Mouse (Mus musculus) gastrocnemius, adult 8-10 months (tissue): ENCODE data around the gene Gpr21. TPM values are rescaled to one million over a fixed set of nuclear protein-coding genes. Genes with fewer than 3 reads are reported as not detected.
"Not testable (repeated sequence)": the region's sequence is repeated elsewhere in the genome, so short reads cannot be mapped to it uniquely, and the experiment has no call there.

Source experiments
- DNase-seq, 2 experiments: peaks; one replicate each; pipeline ENCODE4 v3.0.0; 2022; ENCODE audit warnings: low spot score in 2 of 2
- total RNA-seq, 4 experiments: library from RNA; stranded (reverse); gene quantifications; 2 replicates each; pipeline ENCODE4 v1.2.4; 2022

The Gpr21 gene
- 1 to 10 TPM in 1 of 4 experiments, under 1 TPM in 3; 0.31 to 1.6 (median 0.40) TPM for total RNA-seq

DNA sequence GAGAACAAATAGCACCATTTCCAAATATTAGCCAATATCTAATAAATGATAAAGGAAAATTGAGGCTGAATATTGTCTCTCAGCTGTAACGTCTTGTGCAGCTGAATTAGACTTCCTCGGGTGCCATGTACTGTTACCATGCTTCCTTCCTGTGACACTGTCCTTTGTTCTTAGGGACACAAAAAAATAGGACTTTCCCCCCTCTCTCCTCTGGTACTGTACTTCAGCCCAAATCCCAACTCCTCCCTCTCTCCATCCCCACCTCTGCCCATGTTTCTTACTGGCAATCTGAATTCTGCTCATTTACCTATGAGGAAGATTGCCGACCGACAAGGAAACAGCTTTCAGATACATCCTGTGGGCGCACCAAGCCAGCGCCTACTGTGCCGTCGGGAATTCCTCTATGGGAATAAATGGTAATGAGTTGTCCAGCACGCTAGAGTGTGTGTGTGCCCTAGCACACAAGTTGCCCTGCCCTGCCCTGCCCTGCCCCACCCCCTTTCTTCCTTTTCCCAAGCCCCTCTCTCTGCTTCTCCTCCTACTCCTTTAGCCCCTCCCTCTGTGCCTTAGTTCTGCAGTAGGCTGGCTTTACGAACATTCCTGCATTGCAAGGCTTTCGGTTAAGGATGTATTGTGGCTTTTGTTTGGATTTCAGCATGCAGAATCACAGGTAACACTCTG, at the start of gene Gpr21:
TSS of gene Gpr21 (plus strand) at position 303 of the 681 bp plus-strand sequence.
- DNase-seq, result no peak

DNA sequence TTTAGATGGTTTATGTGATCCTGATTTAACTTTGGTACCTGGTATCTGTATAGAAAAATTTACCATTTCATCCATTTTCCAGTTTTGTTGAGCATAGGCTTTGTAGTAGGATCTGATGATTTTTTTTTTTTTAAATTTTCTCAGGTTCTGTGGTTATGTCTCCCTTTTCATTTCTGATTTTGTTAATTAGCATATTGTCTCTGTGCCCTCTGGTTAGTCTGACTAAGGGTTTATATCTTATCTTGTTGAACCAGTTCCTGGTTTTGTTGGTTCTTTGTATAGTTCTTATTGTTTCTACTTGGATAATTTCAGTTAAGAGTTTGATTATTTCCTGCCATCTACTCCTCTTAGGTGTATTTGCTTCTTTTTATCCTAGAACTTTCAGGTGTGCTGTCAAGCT, 36.6 kb upstream of the Gpr21 start:
- no peak for DNase-seq

DNA sequence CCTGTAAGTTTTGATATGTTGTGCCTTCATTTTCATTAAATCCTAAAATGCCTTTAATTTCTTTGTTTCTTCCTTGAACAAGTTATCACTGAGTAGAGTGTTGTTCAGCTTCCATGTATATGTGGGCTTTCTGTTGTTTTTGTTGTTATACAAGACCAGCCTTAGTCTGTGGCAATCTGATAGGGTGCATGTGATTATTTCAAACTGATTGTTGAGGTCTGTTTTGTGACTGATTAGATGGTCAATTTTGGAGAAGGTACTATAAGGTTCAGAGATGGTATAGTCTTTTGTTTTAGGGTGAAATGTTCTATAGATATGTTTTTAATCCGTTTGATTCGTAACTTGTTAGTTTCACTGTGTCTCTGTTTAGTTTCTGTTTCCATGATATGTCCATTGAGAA, 36.1 kb upstream of the Gpr21 start:
- DNase-seq, result no peak

DNA sequence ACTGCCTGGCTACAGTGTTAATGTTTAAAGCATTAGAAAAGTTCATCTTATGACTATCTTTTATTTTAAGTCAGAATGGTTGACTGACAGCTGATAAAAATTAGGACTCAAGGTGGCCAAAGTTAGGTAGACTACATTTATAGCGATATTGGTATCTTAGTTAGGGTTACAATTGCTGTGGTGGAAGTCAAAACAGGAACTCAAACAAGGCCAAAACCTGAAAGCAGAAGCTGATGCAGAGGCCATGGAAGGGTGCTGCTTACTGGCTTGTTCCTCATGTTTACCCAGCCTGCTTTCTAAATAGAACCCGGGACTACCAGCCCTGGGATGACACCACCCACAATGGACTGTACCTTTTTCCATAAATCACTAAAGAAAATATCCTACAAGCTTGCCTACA, 32.0 kb upstream of the Gpr21 start:
- DNase-seq, result no peak

DNA sequence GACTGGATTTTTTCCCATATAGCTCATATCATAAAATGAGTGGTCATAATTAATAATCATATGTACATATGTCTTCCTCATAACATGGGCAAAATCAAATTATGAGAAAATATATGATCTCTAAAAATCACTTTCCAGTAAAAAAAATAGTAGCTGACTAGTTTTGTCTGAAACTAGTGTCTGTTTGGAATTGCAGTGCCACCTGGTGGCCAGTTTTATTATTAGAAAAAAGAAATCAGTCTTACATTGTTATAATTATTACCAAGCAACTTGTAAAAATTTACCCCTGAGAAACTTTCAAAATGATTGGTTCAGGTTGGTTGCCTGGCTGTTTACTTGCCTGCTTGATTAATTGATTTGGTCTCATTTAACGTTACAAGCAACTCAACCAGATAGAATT, 30.8 kb upstream of the Gpr21 start:
- DNase-seq, result no peak

DNA sequence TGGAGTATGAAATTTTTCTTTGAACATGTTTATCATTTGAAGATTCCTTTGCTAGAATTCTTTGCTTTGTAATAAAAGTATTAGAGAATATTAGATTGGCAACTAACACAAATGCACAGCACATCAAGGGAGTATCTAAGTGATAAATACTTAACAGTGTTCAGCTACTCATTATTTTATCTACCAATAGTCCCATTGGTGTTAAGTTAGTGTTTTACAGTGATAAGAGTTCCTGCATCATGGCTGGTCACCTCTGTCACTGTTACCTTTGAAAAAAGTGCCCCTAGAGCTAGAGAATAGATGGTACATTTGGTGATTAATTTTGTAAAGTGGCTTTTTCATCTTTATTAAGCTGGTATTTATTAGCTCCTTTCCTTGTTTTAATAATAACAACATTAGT, 29.7 kb upstream of the Gpr21 start:
- DNase-seq, result no peak

DNA sequence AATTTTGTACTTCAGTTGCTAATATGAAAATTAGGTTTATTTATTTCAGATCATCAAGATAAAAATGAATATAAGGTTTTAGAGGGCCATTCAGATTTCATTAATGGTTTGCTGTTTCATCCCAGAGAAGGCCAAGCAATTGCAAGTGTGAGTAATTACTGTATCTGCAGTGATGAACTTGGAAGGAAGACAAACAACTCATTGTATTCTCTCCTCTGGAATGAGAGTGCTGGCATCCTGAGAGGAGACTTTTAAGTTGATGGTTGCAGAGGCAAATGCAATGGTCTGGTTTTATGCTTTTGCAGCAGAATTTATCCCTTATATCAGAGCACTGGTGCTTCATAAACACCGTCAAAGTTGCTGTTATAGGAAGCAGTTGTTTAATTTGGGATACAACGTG, 27.2 kb upstream of the Gpr21 start:
- DNase-seq, result no peak

DNA sequence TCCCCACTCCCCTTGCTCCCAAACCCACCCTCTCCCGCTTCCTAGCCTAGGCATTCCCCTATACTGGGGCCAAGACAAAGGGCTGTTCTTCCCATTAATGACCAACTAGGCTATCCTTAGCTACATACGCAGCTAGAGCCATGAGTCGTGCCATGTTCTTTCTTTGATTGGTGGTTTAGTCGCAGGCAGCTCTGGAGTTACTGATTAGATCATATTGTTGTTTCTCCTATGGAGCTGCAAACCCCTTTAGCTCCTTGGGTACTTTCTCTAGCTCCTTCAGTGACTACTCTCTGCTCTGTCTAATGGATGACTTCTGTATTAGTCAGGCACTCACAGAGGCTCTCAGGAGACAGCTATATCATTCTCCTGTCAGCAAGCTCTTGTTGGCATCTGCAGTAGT, 18.8 kb upstream of the Gpr21 start:
- DNase-seq, result no peak

DNA sequence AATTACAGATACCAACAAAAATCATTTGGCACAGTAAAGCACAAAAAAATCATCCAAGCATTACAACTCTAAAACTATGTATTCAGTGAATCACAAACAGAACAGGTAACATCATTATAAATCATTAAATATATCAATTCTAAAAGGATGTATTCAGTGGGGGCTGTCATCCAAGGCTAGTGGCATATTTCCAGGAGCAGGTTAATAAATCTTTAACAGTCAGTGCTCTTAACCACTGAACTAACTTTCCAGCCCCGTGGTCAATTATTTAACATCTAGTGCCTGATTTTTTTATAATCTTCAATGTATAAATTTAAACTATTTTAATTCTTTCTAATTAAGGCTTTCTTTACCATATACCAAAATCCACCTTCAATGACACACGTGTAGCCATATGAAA, 10.3 kb upstream of the Gpr21 start:
- not testable (repeated sequence) for DNase-seq

DNA sequence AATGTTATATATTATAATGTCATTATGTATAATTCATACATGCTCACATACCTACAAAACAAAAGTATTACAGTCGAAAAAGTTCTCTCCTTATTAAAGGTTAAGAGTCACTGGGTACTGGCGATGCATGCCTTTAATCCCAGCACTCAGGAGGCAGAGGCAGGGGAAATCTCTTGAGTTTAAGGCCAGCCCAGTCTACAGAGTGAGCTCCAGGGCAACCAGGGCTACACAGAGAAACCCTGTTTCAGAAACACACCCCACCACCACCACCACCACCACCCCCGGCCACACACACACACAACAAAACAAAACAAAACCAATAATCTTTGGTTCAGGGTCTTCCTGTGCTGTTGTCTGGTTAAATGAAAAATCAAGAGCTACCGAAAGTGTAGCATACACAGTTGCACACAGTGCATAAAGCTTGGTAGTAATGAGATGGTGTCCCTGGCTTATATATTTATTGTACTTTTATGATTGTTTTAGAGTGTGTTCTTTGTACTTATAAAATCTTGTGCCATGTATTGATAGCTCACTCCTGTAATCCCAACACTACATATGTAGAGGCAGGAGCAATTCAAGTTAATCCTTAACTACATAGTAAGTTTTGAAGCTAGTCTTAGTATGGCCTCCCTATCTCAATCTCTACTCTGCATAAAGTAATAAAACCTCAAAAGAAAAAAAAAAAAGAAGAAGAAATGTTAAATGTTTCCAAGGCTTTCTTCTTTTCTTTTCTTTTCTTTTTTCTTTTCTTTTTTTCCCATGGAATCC, 4.8 kb upstream of the Gpr21 start:
- no peak for DNase-seq

DNA sequence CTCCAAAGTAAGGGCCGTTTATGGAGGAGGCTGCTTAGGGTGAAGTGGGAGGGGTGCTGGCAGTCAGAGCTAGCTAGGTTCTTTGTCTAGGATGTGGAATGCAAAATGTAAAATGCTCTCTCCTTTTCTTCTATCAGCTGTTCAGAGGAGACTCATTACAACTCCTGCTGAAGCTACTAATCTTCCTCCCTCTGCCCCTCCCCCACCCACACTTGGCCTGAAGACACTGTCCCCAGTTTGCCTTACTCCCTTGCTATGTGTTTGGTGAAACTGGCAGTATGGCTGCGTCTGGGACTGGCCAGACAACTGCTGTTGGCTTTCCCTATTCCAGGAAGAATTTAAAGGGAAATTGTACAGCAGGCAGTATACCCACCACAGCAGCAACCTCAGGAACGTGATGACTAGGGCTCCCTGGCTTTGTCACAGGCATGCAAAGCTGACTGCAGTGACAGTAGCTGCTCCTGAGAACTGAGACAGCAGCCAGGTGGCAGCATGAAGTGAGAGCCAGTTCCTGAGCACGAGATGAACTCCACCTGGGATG, 860 bp downstream of the Gpr21 start:
- no peak for DNase-seq

DNA sequence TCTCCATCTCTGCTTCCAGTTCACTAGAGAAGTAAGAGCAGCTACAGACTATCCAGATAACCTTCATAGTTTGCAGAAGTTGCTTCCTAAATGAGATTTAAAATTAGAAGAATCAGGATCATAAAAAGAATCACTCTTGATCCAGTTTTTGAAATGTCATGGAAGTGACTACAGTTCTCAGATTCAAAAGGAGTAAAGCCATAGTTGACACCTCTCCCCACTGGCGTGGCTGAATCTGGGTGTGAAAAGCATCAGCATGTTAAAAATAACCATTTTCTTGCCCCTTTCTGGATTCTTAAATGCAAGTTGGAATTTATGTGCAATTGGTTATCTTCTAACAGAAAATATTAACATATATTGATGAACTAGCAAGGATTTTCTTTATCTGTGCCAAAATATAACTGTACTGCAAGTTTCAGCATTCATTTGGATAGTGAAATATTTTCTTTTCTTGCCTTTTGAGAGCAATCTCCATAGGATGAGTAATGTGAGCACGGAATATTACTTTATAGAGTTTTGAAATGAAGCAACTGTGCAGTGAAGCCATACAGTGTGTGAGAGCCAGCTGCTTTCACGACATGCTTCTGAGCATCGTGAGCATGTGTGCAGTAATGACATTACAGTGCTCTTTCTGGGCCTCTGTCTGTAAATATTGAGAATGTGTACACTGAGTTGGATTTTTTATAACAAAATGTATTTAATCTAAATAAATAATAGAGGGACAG, 2.6 kb downstream of the Gpr21 start:
- DNase-seq, result no peak

DNA sequence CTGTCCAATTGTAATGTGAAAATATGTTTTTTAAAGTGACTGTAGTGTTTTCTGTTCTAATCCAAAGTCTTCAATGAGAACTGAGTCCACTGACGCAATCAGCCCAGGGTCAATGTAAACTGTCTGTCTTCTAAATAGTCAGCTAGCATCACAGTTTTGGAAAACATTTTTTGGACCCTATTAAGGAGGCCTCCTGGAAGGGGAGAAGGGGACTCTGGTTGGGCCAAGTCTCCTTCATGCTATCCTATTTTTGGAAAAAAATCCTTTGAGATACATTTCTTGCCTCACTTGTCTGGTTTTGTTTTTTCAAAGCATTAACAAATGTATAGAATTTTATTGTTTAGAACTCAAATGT, 3.1 kb downstream of the Gpr21 start:
- no peak for DNase-seq

DNA sequence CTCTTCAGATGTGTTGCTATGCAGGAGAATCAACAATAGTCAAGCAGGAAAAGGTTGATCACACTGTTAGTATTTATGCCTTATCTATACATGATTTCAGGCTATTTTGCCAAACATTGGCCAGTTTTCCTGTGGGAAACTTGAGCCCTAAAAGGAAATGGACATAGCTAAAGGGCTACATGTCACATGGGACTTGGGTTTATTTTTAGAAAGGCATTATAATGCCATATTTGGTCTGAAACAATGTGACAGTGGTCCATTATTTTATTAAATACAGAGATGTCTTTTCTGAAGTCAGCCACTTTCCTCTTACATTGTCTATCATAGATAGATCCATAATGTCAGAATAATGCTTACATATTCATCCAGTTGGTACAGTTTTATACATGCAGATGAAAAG, 11.5 kb downstream of the Gpr21 start:
- no peak for DNase-seq

DNA sequence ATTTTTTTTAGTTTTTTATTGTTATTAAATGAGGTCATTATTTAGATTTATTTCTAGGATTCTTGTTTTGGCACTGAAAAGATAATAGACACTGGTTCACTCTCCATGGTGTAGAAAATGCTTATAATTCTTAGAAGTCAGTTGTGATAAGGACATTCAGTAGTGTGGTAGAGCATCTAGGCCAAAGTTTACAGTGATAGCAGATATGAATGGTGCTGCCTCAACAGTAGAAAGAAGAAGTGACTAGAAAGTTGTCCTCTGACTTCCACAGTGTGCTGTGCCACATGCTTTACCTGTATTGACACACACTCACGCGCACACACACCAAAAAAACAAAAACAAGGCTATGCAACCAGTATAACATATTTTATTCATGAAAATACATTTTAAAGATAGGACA, 13.3 kb downstream of the Gpr21 start:
- DNase-seq, result no peak

DNA sequence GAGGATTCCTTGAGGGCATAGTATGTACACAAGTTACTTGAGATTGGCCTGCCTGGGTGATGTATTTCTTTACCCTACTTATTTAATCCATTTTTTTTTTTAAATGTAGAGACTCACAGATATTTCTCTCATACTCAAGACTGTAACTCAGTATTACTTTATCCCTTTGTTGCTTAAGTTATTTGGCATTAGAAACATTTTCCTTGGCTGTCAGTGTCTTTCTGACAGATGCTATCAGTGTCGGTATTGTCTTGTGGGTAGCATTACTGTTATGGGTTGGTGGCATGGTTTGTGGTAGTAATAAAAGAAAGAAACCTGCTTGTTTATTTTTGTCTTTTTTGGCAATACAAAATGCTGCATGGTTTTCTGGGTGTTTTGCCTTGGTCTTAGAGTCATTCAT, 14.6 kb downstream of the Gpr21 start:
- no peak for DNase-seq

DNA sequence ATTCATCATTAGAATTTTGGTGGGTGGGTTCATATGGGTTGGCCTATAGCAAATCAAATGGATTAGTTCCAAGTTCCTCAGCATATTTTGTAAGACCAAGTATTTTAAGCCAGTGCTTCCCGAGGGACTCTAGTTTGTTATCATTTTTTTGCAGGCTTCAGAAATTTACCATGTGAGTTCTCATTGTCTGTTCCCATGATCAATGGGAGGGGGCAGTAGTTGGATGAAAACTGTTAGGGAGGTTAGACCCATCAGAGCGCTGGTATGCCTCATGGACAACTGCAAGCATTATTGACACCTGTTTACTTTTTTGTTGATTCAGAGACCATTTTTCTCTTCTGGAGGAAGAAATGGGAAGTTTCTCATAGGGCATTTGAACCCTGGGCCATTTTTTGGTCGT, 15.5 kb downstream of the Gpr21 start:
- DNase-seq, result no peak

DNA sequence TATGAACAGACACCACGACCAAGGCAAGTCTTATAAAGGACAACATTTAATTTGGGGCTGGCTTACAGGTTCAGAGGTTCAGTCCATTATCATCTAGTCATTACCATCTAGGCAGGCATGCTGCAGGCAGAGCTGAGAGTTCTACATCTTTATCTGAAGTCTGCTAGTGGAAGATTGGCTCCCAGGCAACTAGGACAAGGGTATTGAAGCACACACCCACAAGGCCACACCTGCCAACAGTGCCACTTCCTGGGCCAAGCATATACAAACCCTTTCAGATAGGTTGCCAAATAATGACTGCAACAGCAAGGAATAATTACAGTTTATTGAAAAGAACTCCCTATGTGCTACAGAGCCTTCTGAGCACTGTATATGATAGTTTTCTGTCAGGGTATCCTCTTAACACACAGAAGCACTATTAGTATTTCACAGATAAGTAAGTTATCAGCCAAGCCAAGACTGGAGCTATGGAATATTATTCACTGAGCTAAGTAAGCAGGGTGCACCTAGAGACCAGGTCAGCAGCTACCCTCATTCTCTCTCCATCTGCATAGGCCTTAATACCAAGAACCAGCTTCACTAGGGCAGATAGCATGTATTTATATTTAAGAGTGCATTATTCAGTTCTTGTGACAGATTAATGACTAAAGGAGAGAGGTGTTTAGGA, 33.3 kb downstream of the Gpr21 start:
- DNase-seq, result no peak

DNA sequence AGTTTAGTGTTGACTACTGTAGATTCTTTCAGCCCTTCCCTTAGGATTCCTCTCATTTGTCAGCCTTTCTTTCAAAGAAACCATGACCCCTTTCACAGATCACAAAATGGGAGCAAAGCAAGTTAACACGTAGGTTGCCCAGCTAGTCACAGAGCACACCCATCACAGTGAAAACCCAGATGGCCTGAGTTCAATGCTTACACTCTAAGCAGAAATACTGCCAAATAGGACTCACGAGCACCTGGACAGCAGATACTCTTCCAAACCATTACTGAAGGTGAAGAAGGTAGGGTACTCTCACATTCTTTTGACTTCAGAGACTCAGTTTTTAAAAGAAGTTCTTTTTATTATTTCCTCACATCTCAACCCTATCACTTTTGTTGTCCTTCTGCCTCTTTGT, 40.2 kb downstream of the Gpr21 start:
- DNase-seq, result no peak

DNA sequence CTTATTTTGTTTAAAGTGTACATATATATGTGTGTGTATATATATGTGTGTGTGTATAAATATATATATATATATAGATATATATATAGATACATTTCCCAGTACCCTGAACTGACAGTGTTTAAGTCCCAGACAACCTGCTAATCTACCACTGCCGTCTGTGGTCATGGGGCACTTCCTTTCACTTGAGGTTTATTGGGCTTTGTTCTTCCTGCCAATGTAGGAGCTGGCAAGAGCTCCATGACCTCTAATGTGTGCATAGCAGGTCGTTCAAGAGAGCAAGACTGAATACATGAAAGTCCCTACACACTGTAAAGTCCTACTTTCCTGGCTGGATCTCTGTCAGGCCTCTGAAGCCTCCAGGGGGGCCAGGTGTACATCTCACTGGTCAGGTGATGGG, 49.4 kb downstream of the Gpr21 start:
- DNase-seq, result no peak

DNA sequence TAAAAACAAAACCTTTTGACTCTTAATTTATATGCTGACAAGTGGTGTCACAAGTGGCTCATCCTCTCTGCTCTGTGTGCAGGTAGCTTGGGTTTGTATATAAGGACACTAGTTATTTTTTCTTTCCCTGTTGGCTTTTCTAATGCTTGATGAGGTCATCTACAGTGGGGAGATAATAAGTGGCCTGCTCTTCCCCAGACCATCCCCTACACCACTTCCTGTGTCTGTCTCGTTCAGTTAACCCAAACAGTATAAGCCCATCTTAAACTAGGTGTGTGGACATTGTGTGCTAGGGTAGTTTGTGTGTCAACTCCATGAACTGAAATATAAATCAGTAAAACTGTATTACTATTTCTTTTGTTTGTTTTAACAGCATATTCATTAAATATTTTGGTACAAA, 49.9 kb downstream of the Gpr21 start:
- no peak for DNase-seq

DNA sequence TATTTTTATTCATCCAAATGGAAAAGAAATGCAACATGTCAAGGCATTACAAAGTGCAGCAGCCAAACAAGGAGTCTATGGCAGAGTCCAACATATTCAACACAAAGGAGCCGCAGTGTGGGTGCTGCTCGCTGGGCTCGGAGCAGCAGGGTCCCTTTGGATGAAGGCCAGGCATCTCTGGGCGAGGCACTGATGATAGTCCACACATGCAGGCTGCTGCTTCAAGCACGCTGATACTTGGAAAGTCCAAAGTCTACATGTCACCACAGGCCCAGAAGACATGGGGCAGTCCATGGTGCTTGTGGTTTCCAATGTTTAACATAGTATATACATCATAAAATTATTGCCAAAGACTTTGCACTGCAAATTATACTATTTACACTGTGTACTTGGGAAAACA, 53.8 kb downstream of the Gpr21 start:
- DNase-seq, result no peak
